Mouse (Mus musculus) gastrocnemius, adult 8-10 months (tissue): ENCODE data around the gene Cadps. TPM values are rescaled to one million over a fixed set of nuclear protein-coding genes. Genes with fewer than 3 reads are reported as not detected.

Source experiments
- DNase-seq, 2 experiments: peaks; one replicate each; pipeline ENCODE4 v3.0.0; 2022; ENCODE audit warnings: low spot score in 2 of 2
- total RNA-seq, 4 experiments: library from RNA; stranded (reverse); gene quantifications; 2 replicates each; pipeline ENCODE4 v1.2.4; 2022

Gene Cadps
- total RNA-seq, 4 experiments from 2014 or later: 0.07 to 0.24 (median 0.22) TPM; not detected in 1

- DNase-seq: no peak
Observed at GRCm38 (mm10) chr14:12341789-12342457, 481.0 kb downstream of the Cadps start.

DNA sequence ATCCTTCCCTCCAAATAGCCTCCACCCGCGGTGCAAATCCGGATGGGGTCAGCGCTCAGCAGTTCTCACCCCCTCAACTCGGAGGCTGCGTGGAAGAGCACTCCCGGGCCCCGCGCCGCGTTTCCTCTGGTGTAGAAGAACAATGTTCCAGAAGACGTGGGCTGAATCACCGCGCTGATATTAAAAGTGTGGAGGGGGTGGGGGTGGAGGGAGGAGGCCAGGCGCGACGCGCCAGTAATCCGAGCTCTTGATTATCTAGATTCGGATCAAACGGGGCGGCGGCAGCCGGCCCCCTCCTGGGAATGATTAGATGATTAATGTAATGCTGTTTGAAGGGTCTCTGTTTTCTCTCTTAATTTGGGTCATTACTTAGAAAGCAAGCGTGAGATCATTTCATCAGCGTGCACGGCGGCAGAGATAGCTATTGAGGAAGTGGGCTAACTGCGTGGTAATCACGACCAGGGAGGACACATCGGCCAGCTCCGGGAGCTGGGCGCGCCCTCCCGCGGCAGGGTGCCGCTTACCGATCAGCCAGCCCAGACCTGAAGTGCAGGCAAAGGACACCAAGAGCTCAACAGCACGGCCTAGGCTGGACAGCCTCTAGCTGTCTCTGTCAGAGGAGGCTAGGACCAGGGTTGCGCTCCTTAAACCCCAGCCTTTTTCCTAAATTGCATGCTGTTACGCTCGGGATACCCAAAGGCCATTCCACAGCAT lies 481.6 kb downstream of the Cadps start:
- DNase-seq: no peak

DNA sequence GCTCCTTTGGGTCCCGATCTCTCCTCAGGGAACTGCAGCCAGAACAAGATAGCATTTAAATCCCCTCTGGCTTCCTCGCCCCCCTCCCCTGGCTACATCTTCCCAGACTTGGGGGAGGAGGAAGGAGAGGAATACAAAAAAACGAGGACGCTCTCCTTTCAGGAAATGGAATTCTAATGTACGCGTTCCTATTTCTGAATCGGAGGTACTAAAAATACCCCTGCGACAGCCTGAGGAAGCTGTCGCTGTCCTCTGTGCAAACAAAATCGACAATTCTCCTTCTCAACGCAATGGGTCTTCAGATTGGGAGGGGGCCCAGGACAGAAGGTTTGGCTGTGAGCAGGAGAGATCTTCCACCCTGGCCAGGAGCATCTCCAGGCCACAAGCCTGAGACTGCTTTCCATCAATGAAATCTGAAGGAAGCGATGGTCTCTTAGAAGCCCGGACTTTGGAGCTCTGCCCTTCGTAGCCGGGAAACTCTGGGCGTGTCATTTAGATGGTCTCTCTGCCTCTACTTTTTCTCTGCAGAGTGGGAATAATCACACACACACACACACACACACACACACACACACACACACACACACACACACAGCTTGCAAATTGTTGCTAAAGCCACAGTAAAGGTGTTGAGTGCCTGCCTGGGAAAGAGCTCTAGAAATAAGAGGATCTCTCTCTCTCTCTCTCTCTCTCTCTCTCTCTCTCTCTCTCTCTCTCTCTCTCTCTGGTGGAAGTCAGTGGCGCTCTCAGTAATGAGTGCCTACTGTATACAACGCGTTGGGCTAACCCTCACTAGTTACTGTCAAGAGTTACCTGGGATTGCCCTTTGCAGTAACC lies 482.4 kb downstream of the Cadps start:
- no peak for DNase-seq

DNA sequence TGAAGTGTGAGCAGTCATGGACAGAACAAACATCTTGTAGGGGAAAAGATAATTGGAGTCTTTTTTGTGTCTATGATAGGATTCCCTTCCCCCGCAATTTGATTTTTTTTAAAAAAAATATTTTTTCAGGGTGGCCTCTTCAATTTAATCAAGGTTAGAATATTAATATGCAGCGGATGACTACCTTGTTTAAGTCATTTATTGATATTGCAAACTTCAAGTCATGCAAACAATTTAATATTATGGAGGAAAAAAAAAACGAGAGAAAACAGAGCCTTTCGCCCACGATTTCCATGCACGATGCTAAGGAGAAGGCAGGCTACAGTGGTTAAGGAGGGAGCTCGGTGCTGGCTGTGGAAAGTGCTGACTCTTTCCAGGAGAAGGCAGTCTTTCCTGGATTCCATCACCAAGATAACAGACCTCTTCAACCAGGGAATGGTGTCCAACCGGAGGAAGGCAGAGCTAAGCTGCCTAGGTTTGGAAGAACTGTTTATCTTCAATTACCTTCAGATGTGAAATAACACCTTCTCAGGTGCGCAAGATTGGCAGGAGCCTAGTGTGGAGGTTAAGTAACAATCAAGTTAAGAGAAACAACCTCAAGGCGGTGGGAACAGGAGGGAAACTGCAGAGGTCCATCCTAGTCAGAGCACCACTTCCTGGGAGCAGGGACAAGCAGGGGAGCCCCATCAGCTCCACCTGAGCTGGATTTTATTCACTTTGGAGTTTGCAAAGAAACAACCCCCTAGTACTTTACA lies 483.9 kb downstream of the Cadps start:
- DNase-seq: no peak

- no peak for DNase-seq
Observed at GRCm38 (mm10) chr14:12337998-12338809, 484.7 kb downstream of the Cadps start.

GRCm38 (mm10) chr14:12337421-12337997 lies 485.4 kb downstream of the Cadps start:
- no peak for DNase-seq

DNA sequence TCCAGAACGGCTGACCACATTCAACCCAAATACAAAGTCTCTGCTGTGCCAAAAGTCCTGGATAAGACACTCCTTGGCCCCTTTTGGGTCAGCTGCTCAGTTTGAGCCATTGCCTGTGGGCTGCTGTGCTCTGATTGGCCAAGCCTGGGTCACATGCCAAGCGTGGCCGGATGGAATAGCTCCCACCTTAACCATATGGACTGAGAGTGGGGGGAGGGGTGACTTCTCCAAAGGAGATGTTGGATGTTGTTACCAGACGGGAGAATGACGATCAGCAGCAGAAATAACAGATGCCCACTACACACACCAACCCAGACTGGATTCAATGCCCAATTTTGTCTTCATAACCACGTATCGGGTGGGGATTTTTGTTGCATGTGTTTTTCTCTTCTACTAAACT lies 488.0 kb downstream of the Cadps start:
- no peak for DNase-seq

- no peak for DNase-seq
Observed at GRCm38 (mm10) chr14:12333622-12334021, 489.3 kb downstream of the Cadps start.
